Mouse (Mus musculus) testis, adult 2 months (tissue): ENCODE results near the gene Adnp. TPM values are rescaled to one million over a fixed set of nuclear protein-coding genes. Genes with fewer than 3 reads are reported as not detected.
A peak's percentile ranks its signal among the peaks of the same experiment; 100 is the strongest.

Experiments
- H3K27ac ChIP-seq: fragments of 200-500 bp; 2 replicates; pipeline ENCODE4 v1.5.1; 2012; ENCODE audit warnings: low read depth, low read length; ENCODE audit not compliant: control insufficient read depth, insufficient read depth
- H3K27me3 ChIP-seq: fragments of 200-500 bp; 2 replicates; pipeline ENCODE4 v1.6.1; 2012; ENCODE audit warnings: mild to moderate bottlenecking, low read length, moderate library complexity; ENCODE audit not compliant: control insufficient read depth, insufficient read depth
- H3K36me3 ChIP-seq: fragments of 200-500 bp; 2 replicates; pipeline ENCODE4 v1.6.1; 2012; ENCODE audit warnings: mild to moderate bottlenecking, low read length; ENCODE audit not compliant: control insufficient read depth, insufficient read depth
- H3K4me1 ChIP-seq: fragments of 200-500 bp; 2 replicates; pipeline ENCODE4 v1.6.1; 2012; ENCODE audit warnings: low read length; ENCODE audit not compliant: control insufficient read depth, insufficient read depth
- H3K4me3 ChIP-seq: fragments of 200-500 bp; 2 replicates; pipeline ENCODE4 v1.5.1; 2012; ENCODE audit warnings: low read depth, mild to moderate bottlenecking, low read length, moderate library complexity, mixed read lengths; ENCODE audit not compliant: control insufficient read depth
- CTCF ChIP-seq: fragments of 200-500 bp; IDR thresholded peaks from 2 replicates; pipeline ENCODE4 v1.5.1; 2012; ENCODE audit warnings: low read depth, mild to moderate bottlenecking, inconsistent platforms, low read length, moderate library complexity; ENCODE audit not compliant: control insufficient read depth, insufficient read depth, insufficient replicate concordance
- POLR2A ChIP-seq: fragments of 200-500 bp; IDR thresholded peaks from 2 replicates; pipeline ENCODE4 v1.6.1; 2012; ENCODE audit warnings: low read depth, mild to moderate bottlenecking, inconsistent platforms, low read length, moderate library complexity; ENCODE audit not compliant: control insufficient read depth
- polyA plus RNA-seq: library from polyadenylated mRNA; depleted of rRNA; stranded (reverse); fragments of >200 nt; gene quantifications from 2 replicates; pipeline ENCODE4 v1.2.3, GENCODE M21; 2012

Gene Adnp
- polyA plus RNA-seq, 1 experiment = 23.8 TPM

DNA sequence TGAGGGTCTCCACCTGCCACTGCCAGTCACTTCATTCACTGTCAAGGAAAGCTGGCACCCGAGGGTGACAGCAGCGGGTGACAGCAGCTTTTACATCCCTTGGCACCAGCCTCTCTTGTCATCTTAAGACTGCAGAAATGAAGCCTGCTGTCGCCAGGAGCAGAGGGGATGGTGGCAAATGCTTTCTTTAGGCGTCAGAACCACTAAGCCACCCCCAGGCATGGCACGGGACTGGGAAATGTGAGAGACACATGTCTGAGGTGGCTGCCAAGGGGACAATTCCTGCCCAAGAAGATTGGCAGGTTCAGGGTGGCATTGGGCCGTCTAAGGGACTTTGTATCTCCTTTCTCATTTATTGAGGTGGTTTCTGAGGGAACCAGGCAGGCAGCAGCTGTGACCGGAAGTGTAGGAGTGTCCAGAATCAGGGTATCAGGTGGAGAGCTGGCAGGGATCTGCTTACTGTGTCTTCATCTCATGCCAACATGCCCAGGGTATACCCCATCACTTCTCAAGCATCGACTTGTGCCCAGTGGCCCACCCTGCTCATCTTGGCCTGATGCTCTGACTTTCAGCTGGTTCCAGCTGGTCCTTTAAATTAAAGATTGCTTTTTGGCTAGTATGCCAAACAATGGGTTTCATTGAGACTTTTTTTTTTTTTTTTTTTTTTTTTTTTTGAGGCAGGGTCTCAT, 41.4 kb upstream of the Adnp start:
- Histone ChIP-seq H3K4me3 (no peak overlapping the region), H3K27ac (no peak overlapping the region), H3K27me3 (no peaks in the 10 kb centered on the region), H3K4me1 (no peaks in the 10 kb centered on the region; the same call in 1 of the 2 replicates), H3K36me3 (no peaks in the 10 kb centered on the region)
- TF ChIP-seq POLR2A (no peak), CTCF (no peak)

DNA sequence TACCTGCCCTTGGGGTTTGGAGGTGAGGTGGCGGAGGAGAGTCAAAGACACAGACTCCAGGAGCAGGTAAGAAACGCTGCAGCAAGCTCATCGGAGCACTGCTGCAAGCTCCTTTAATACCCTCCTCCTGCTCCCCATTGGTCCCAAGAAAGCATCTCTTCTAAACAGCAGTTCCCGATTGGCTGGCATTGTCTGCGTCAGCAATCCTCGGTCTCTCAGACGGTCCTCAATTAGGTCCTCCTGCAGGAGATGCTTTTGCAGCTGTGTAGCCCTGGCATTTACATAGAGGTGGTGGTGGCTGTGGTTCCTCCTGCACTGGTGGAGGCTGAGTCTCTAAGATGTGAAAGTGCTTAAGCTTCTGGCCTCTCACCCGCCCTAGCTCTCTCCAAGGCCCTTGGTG, 38.7 kb upstream of the Adnp start:
- no peaks in the 10 kb centered on the region for H3K4me1 ChIP-seq

GRCm38 (mm10) chr2:168243278-168243677, 36.4 kb upstream of the Adnp start:
- Histone ChIP-seq H3K27me3 (no peaks in the 10 kb centered on the region), H3K36me3 (no peaks in the 10 kb centered on the region), H3K4me3 (no peak overlapping the region), H3K27ac (no peak overlapping the region), H3K4me1 (no peaks in the 10 kb centered on the region)
- TF ChIP-seq POLR2A (no peak), CTCF (no peak)

More for the DNA sequence above, 38.7 kb upstream of the Adnp start:
- TF ChIP-seq CTCF (no peak), POLR2A (no peak)
- no peaks in the 10 kb centered on the region for H3K27me3 ChIP-seq
- no peak overlapping the region for H3K4me3 ChIP-seq
- H3K36me3 ChIP-seq = no peaks in the 10 kb centered on the region
- H3K27ac ChIP-seq = no peak overlapping the region

DNA sequence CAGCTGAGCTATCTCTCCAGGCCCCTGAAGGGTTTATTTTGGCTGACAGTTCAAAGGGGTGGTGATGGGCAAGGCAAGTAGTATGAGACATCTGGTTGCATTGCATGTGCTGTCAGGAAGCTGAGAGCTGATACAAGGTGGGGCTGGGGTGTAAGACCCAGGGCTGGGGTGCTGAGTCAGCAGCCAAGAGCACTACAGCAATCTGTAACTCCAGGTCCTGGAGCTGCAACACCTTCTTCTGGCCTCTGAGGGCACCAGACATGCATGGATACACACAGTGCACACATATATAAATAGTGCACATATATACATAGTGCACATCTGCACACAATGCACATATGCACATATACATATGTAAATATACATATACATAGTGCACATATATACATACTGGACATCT, 35.9 kb upstream of the Adnp start:
- H3K36me3 ChIP-seq = no peaks in the 10 kb centered on the region
- no peak overlapping the region for H3K27ac ChIP-seq
- no peaks in the 10 kb centered on the region for H3K4me1 ChIP-seq
- TF ChIP-seq CTCF = no peak
- no peak for TF ChIP-seq POLR2A
- H3K27me3 ChIP-seq = no peaks in the 10 kb centered on the region
- H3K4me3 ChIP-seq = no peak overlapping the region

DNA sequence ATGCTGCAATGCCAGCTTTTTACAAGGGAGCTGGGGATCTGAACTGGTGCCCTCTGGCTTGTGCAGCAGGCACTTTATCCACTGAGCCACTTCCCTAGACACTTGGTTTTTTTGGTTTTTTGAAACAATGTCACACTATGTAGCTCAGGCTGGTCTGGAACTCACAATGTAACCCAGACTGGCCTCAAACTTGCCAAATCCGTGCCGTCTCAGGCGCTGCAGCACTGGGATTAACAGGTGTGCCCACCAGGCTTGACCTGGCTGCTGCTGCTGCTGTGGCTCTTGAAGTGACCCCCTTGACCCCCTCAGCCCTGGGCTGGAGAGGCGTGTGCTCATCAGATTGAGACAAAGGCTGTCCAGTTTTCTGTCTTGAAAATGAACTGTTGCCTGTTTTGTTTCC, 31.4 kb upstream of the Adnp start:
- H3K27ac ChIP-seq = no peak overlapping the region
- H3K27me3 ChIP-seq = no peaks in the 10 kb centered on the region
- no peaks in the 10 kb centered on the region for H3K4me1 ChIP-seq
- H3K4me3 ChIP-seq = no peak overlapping the region
- TF ChIP-seq POLR2A = no peak
- no peak for TF ChIP-seq CTCF
- H3K36me3 ChIP-seq = no peaks in the 10 kb centered on the region

DNA sequence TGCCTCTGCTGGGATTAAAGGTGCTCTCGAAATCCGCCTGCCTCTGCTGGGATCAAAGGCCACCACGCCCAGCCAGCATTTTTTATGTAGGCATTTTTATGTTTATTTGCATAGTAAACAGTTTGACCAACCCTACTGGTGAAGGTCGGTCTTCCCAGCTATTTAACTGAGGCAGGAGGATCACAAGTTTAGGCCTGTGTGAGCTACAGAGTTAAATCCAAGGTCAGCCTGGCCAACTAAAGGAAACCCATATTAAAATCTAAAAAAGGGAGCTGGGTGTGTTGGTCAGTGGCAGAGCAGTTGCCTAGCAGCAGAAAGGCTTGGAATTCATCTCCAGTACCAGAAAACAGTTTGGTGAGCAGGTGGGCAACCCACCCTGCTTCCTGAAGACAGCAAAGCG, 26.4 kb upstream of the Adnp start:
- no peaks in the 10 kb centered on the region for H3K27me3 ChIP-seq
- H3K36me3 ChIP-seq = no peaks in the 10 kb centered on the region
- H3K4me1 ChIP-seq = peaks cover 8% of the 10 kb centered on the region
- H3K27ac ChIP-seq = no peak overlapping the region
- TF ChIP-seq POLR2A (no peak), CTCF (no peak)
- no peak overlapping the region for H3K4me3 ChIP-seq

DNA sequence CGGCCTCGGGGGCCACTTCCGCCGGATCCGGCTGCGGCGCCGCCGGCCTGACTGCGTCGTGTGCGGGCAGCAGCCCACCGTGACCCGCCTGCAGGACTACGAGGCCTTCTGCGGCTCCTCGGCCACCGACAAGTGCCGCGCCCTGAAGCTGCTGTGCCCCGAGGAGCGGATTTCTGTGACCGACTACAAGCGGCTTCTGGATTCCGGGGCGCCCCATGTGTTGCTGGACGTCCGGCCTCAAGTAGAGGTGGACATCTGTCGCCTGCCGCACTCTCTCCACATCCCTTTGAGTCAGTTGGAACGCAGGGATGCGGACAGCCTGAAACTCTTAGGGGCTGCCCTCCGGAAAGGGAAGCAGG, 24.5 kb upstream of the Adnp start:
- H3K27ac ChIP-seq = peak overlapping the region; percentile 97

GRCm38 (mm10) chr2:168230773-168231470, 24.0 kb upstream of the Adnp start:
- TF ChIP-seq CTCF (no peak), POLR2A (peak; percentile 47)

More for the DNA sequence above, 24.5 kb upstream of the Adnp start:
- H3K4me1 ChIP-seq = peaks cover 8% of the 10 kb centered on the region
- TF ChIP-seq POLR2A (no peak), CTCF (no peak)
- H3K4me3 ChIP-seq = peak overlapping the region; percentile 98
- no peaks in the 10 kb centered on the region; the same call in 1 of the 2 replicates for H3K36me3 ChIP-seq
- H3K27me3 ChIP-seq = no peaks in the 10 kb centered on the region

More at GRCm38 (mm10) chr2:168230773-168231470, 24.0 kb upstream of the Adnp start:
- Histone ChIP-seq H3K27ac (peak overlapping the region; percentile 97), H3K36me3 (no peaks in the 10 kb centered on the region; the same call in 1 of the 2 replicates), H3K4me1 (peaks cover 8% of the 10 kb centered on the region), H3K4me3 (peak overlapping the region; percentile 98), H3K27me3 (no peaks in the 10 kb centered on the region)
